Mouse (Mus musculus) stomach, embryonic 14.5 days (tissue): ENCODE measurements around the gene Sun5. TPM values are rescaled to one million over a fixed set of nuclear protein-coding genes. Genes with fewer than 3 reads are reported as not detected.
A peak's percentile ranks its signal among the peaks of the same experiment; 100 is the strongest.

ENCODE experiments used
- ATAC-seq: fragments of 200-750 bp; cut with Nextera tagmentation; 2 replicates; pipeline ENCODE4 v1.8.0; 2017; ENCODE audit warnings: low read depth, moderate TSS enrichment; ENCODE audit not compliant: insufficient number of reproducible peaks, insufficient read depth, low FRiP score
- H3K27ac ChIP-seq: fragments of 300-500 bp; sonication (generic); 2 replicates; pipeline ENCODE4 v1.5.1; 2014; ENCODE audit warnings: mild to moderate bottlenecking, low read length, moderate library complexity, mixed read lengths
- H3K27me3 ChIP-seq: fragments of 300-500 bp; sonication (generic); 2 replicates; pipeline ENCODE4 v1.6.1; 2014; ENCODE audit warnings: low read length, control low read depth, mixed read lengths; ENCODE audit not compliant: control insufficient read depth, insufficient read depth
- H3K36me3 ChIP-seq: fragments of 300-500 bp; sonication (generic); 2 replicates; pipeline ENCODE4 v1.6.1; 2014; ENCODE audit warnings: mild to moderate bottlenecking, control low read depth, low read length, moderate library complexity, mixed read lengths; ENCODE audit not compliant: control insufficient read depth, insufficient read depth
- H3K4me1 ChIP-seq: fragments of 300-500 bp; sonication (generic); 2 replicates; pipeline ENCODE4 v1.6.1; 2014; ENCODE audit warnings: low read length, control low read depth, mixed read lengths; ENCODE audit not compliant: control insufficient read depth, insufficient read depth
- H3K4me2 ChIP-seq: fragments of 300-500 bp; sonication (generic); replicated peaks from 2 replicates; pipeline ENCODE4 v1.6.1; 2014; ENCODE audit warnings: low read depth, low read length, control low read depth
- H3K4me3 ChIP-seq: fragments of 300-500 bp; sonication (generic); 2 replicates; pipeline ENCODE4 v1.5.1; 2014; ENCODE audit warnings: low read depth, low read length, control low read depth
- H3K9ac ChIP-seq: fragments of 300-500 bp; sonication (generic); replicated peaks from 2 replicates; pipeline ENCODE4 v1.6.1; 2014; ENCODE audit warnings: low read depth, mild to moderate bottlenecking, control low read depth, low read length, moderate library complexity, mixed read lengths
- H3K9me3 ChIP-seq: fragments of 300-500 bp; sonication (generic); 2 replicates; pipeline ENCODE4 v1.6.1; 2016; ENCODE audit warnings: low read depth, low read length, control low read depth; ENCODE audit not compliant: control insufficient read depth
- WGBS: fragments of 180-500 bp; shearing (Covaris S2); extraction: QIAGEN DNeasy Blood & Tissue Kit; methylation state at CpG from one replicate; pipeline ENCODE4 v1.1.7; 2014; 5-methylcytosine and 5-hydroxymethylcytosine counted together
- polyA plus RNA-seq: library from polyadenylated mRNA; unstranded; fragments of >200 nt; fragmentation: Nextera tagmentation; extraction: Ambion mirVana; gene quantifications from 2 replicates; pipeline ENCODE4 v1.2.1, GENCODE M21; 2014

The Sun5 gene
- polyA plus RNA-seq, 1 experiment from 2014 or later, result not detected

DNA sequence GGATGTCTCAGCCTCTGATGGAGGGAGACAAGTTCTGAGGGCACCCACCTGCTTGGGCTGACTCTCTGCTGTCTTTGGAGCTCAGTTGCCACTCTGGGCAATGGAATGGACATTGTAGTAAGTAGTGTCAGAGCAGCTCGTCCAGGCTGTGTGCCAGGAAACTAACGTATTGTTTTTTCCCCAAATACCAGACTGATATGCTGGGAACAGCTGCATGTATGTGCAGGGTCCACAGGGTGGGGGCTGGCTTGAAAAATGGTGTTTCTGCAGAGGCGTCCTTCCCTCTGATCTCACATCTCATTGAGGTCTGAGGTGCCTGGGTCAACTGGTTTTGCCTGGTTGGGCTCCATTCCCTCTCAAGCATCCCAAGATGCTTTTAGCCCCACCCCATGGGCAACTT is 10.2 kb downstream of the Sun5 start:
- Histone ChIP-seq H3K27ac (no peak overlapping the region), H3K36me3 (no peaks in the 10 kb centered on the region), H3K4me1 (no peaks in the 10 kb centered on the region), H3K4me3 (no peak overlapping the region), H3K9ac (no peak overlapping the region), H3K9me3 (no peaks in the 10 kb centered on the region), H3K4me2 (no peak overlapping the region), H3K27me3 (no peaks in the 10 kb centered on the region)
- no peak for ATAC-seq
- WGBS, result 50% methylated on average over 3 of the region's 3 CpGs

DNA sequence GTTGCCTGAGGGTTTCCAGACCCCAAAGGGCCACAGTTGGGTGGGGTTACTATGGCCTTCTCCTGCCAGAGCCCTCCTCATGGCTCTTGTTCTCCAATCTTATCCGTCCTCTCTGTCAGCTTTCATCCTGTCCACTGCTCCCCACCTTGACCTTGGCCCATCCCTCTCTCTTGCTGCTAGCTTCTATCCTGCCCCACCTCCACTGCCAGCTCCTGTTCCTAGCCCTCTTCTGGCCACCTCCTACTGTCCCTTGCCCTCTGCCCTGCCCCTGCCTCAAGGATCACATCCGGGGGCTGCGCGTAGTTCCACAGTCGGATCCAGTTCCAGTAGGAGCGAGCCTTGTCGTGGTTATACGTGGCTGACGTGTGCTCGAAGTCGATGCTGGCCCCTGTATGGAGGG is 10.6 kb downstream of the Sun5 start:
- Histone ChIP-seq H3K4me1 (no peaks in the 10 kb centered on the region), H3K4me2 (no peak overlapping the region), H3K9me3 (no peaks in the 10 kb centered on the region), H3K27me3 (no peaks in the 10 kb centered on the region), H3K27ac (no peak overlapping the region), H3K9ac (no peak overlapping the region), H3K36me3 (no peaks in the 10 kb centered on the region), H3K4me3 (no peak overlapping the region)
- no peak for ATAC-seq
- 82% methylated on average over 11 of the region's 11 CpGs for WGBS

DNA sequence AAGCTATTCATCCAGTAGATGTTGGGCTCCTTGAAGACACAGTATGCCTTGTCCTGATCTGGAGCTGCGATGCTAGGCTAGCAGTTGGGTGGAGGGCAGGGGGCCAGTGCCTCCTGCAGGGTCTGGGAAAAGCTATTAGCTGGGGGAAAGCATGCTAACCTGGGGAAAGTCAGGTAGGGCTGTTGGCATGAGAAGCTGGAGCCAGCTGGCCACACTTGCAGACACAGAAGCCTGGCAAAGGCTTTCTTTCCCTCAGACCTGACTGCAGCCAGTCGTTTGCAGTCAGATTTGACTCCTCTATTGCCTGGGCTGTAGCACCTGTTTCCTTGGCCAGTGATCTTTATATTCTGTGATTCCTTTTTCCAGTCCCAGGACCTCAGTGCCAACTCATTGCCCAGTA is 11.3 kb downstream of the Sun5 start:
- 76% methylated on average over 2 of the region's 2 CpGs for WGBS
- Histone ChIP-seq H3K36me3 (no peaks in the 10 kb centered on the region), H3K4me3 (no peak overlapping the region), H3K27me3 (no peaks in the 10 kb centered on the region), H3K4me1 (no peaks in the 10 kb centered on the region), H3K9ac (no peak overlapping the region), H3K4me2 (no peak overlapping the region), H3K27ac (no peak overlapping the region), H3K9me3 (no peaks in the 10 kb centered on the region)
- ATAC-seq, result no peak

DNA sequence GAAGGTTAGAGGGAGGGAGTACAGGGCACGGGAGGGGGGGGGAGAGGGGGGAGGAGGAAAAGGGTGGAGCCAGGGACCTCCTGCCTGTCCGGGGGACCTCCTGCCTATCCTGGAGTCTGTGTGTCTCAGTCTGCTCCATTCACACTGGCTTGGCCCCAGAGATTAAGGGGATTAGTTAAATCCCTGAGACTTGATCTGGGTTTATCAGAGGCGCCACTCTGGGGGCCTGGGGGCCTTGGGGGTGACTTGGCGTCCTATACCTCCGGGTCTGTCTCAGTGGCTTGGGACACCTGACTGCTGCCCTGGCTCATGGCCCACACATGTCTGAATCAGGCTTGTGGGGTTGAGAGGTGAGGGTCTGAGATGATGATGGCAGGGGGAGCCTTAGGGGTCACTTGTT is 17.3 kb downstream of the Sun5 start:
- H3K4me2 ChIP-seq, result no peak overlapping the region
- H3K4me1 ChIP-seq, result no peaks in the 10 kb centered on the region
- H3K4me3 ChIP-seq, result no peak overlapping the region
- H3K36me3 ChIP-seq, result no peaks in the 10 kb centered on the region
- H3K27ac ChIP-seq, result no peak overlapping the region
- WGBS, result 19% methylated on average over 5 of the region's 5 CpGs
- H3K27me3 ChIP-seq, result no peaks in the 10 kb centered on the region
- H3K9ac ChIP-seq, result no peak overlapping the region
- ATAC-seq, result peak; percentile 18; the same call in 1 of the 2 replicates
- no peaks in the 10 kb centered on the region for H3K9me3 ChIP-seq

DNA sequence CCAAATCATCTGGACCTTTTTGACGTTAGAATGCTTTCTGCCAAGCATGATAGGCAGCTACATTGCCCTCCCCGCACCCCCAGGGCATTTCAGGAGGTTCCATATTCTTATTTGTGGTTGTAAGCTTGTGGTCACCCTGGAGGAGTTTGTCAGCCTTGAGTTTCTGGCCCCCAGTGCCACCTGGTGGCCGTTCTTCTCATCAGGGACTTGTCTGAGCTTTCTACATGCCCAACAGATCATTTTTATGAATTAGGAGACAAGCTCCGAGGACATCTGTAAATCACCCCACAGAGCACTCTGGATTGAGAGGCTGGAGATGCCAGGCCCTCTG is 19.9 kb downstream of the Sun5 start:
- no peaks in the 10 kb centered on the region for H3K36me3 ChIP-seq
- 46% methylated on average over 4 of the region's 4 CpGs for WGBS
- no peak for ATAC-seq
- no peaks in the 10 kb centered on the region for H3K4me1 ChIP-seq
- H3K9me3 ChIP-seq, result no peaks in the 10 kb centered on the region
- no peak overlapping the region for H3K27ac ChIP-seq
- H3K27me3 ChIP-seq, result no peaks in the 10 kb centered on the region
- H3K4me2 ChIP-seq, result no peak overlapping the region
- no peak overlapping the region for H3K9ac ChIP-seq
- no peak overlapping the region for H3K4me3 ChIP-seq

DNA sequence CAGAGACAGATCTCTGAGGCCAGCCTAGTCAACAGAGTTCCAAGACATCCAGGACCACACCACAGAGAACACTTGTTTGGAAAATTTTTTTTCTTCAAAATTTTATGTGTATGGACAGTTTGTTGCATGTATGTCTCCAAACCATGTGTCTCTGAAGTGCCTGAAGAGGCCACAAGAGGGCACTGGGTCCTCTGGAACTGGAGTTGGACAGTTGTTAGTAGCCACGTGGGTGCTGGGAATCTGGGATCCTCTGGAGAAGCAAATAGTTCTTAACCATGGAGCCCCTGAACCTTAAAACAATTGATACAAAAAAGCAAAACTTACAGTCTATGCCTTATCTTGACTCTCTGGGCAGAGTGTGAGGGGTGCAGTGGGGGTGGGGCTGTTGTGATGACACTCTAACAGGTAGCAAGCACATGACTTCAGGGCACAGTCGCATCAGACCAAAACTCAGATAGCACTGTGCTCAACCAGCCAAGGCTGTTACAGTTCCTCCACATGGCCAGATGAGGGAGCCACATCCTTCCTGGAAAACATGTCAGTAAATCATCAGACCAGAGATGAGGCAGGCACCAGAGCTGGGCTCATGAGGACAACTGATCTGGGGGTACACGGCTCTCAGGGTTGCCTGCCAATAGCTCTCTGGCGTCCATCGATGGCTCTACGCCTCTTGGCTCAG is 20.4 kb downstream of the Sun5 start:
- no peak for ATAC-seq
- no peak overlapping the region for H3K27ac ChIP-seq
- H3K9ac ChIP-seq, result no peak overlapping the region
- H3K27me3 ChIP-seq, result no peaks in the 10 kb centered on the region
- no peaks in the 10 kb centered on the region for H3K36me3 ChIP-seq
- H3K9me3 ChIP-seq, result no peaks in the 10 kb centered on the region
- H3K4me2 ChIP-seq, result no peak overlapping the region
- no peaks in the 10 kb centered on the region for H3K4me1 ChIP-seq
- no peak overlapping the region for H3K4me3 ChIP-seq
- WGBS, result 81% methylated on average over 6 of the region's 6 CpGs

DNA sequence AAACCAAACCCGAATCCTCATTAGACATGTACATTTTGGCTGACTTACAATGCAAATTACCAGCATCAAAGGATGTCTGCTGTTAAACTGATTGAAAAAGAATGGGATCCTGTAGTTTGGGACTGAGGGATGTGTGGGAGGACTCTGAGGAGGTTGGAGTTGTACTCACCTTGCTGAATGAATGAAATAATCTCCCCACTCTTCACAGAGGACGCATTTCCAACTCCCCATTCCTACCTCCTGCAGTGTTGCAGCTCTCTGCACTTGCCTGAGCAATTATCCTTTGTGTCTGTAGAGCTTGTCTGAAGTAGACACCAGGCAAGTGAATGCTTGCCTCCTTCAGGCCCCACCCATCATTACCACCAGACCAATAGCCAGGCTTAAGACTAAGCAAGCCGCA is 22.5 kb downstream of the Sun5 start:
- H3K4me3 ChIP-seq, result no peak overlapping the region
- H3K27me3 ChIP-seq, result no peaks in the 10 kb centered on the region
- no peaks in the 10 kb centered on the region for H3K36me3 ChIP-seq
- H3K4me1 ChIP-seq, result no peaks in the 10 kb centered on the region
- no peak overlapping the region for H3K27ac ChIP-seq
- ATAC-seq, result no peak
- H3K9me3 ChIP-seq, result no peaks in the 10 kb centered on the region
- WGBS, result 76% methylated on average over 3 of the region's 3 CpGs
- H3K4me2 ChIP-seq, result no peak overlapping the region
- H3K9ac ChIP-seq, result no peak overlapping the region

DNA sequence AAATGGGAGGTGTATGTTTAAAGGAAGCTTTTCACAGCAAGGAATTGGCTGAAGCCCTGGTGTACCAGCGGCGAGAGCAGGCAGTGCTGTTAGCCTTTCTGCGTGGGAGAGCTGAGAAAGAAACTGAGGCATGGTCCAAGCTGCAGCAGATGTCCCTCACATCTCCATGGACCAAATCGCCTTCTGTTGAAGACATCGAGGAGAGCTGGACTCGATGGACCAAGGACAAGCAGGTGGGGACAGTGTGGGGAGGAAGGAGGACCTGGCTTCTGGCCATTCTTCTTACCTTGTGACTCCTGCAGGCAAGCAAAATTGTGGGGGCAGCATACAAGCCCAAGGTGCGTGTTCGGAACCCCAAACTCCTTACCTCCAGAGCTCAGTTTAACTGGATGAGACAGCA is 28.0 kb downstream of the Sun5 start:
- 82% methylated on average over 8 of the region's 8 CpGs for WGBS
- H3K27ac ChIP-seq, result no peak overlapping the region
- no peak overlapping the region for H3K4me3 ChIP-seq
- H3K9me3 ChIP-seq, result no peaks in the 10 kb centered on the region
- H3K27me3 ChIP-seq, result no peaks in the 10 kb centered on the region
- ATAC-seq, result no peak
- H3K4me1 ChIP-seq, result no peaks in the 10 kb centered on the region
- H3K9ac ChIP-seq, result no peak overlapping the region
- no peak overlapping the region for H3K4me2 ChIP-seq
- no peaks in the 10 kb centered on the region for H3K36me3 ChIP-seq

DNA sequence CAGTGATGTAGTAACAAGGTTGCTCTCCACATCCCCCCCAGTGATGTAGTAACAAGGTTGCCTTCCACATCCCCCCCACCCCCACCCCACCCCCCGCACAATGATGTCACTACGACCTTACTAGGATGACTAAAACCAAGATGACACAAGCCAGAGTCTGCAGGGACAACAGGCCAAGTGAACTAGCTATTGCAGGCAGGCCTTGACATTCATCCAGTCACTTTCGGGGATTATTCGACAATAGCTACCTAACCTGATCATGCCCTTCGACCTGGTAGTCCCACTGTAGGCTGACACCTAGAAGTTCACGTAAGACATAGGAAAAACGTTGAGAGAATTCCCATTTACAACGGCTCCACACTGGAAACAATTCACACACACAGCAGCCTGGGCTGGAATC is 37.6 kb downstream of the Sun5 start:
- Histone ChIP-seq H3K27ac (no peak overlapping the region), H3K4me2 (no peak overlapping the region), H3K36me3 (no peaks in the 10 kb centered on the region), H3K4me1 (no peaks in the 10 kb centered on the region), H3K27me3 (no peaks in the 10 kb centered on the region), H3K9me3 (no peaks in the 10 kb centered on the region), H3K4me3 (no peak overlapping the region), H3K9ac (no peak overlapping the region)
- WGBS, result 87% methylated on average over 8 of the region's 8 CpGs
- no peak for ATAC-seq
